Comparison of ENCODE assay signal across 28 mouse cellular contexts in genomic region chr9:51032291-51032690, GRCm38 (mm10). TPM values are rescaled to one million over a fixed set of nuclear protein-coding genes. Genes with fewer than 3 reads are reported as not detected.
A peak's percentile ranks its signal among the peaks of the same experiment; 100 is the strongest.
DNase-seq lines count a peak whose midpoint lies in the region; ATAC-seq and TF ChIP-seq lines count a peak whose summit lies in the region.
"Had no signal": no experiment of that assay in that cellular context is flagged by ENCODE, and none has a peak within 500 bp of the region (broad histone marks: within the 10 kb centered on the region; RNA-seq: fewer than 3 reads in every experiment).

No protein-coding gene starts in this region.

- peak overlapping the region; percentile 74 for H3K4me2 ChIP-seq in CH12.LX (ENCODE audit: insufficient read depth, low read depth, poor library complexity, severe bottlenecking)
- H3K4me2 ChIP-seq: embryonic facial prominence, embryonic 12.5 days; forebrain, embryonic 13.5 days; forebrain, embryonic 15.5 days had no signal

- peak overlapping the region; percentile 19 for H3K9ac ChIP-seq in CH12.LX (ENCODE audit: insufficient read depth, low read depth)
- H3K9ac ChIP-seq: embryonic facial prominence, embryonic 12.5 days; forebrain, embryonic 13.5 days; forebrain, embryonic 15.5 days had no signal

- H3K36me3 ChIP-seq in CH12.LX (replicated peaks in 1 of 2; ENCODE audit: control insufficient read depth in 1 of 2, insufficient read depth in 1 of 2, low read length in 1 of 2) = no peaks in the 10 kb centered on the region
- no peaks in the 10 kb centered on the region for H3K36me3 ChIP-seq in small intestine, adult 2 months (ENCODE audit: control insufficient read depth, insufficient read depth, low read length)
- H3K36me3 ChIP-seq: embryonic facial prominence, embryonic 10.5 days; embryonic facial prominence, embryonic 12.5 days; forebrain, embryonic 15.5 days had no signal

- H3K9me3 ChIP-seq in CH12.LX (replicated peaks; ENCODE audit: low read length) = no peaks in the 10 kb centered on the region
- H3K9me3 ChIP-seq: embryonic facial prominence, embryonic 10.5 days; embryonic facial prominence, embryonic 12.5 days; forebrain, embryonic 13.5 days; forebrain, embryonic 15.5 days had no signal

- H3K79me2 ChIP-seq in CH12.LX (replicated peaks; ENCODE audit: control insufficient read depth, extremely low read depth, insufficient read depth, poor library complexity, severe bottlenecking) = no peaks in the 10 kb centered on the region

- H3K4me3 ChIP-seq in CH12.LX (replicated peaks in 1 of 3; ENCODE audit: low read depth in 2 of 3, low read length in 2 of 3, poor library complexity in 1 of 3) = no peak overlapping the region
- no peak overlapping the region for H3K4me3 ChIP-seq in small intestine, adult 2 months (ENCODE audit: low read depth, low read length)
- H3K4me3 ChIP-seq: embryonic facial prominence, embryonic 10.5 days; embryonic facial prominence, embryonic 12.5 days; forebrain, embryonic 13.5 days; forebrain, embryonic 15.5 days had no signal

- TF ChIP-seq POLR2A in CH12.LX (IDR thresholded peaks at IDR 0.05; ENCODE audit: low read depth, low read length) = no peak
- TF ChIP-seq POLR2A in small intestine, adult 2 months (IDR thresholded peaks at IDR 0.05; ENCODE audit: low read depth, low read length) = no peak

- peak; percentile 9 for DNase-seq in CH12.LX (ENCODE audit: extremely low read depth)
- DNase-seq in heart, postnatal 14 days = no peak
- no peak for DNase-seq in testis, postnatal 14 days (ENCODE audit: low spot score)
- no peak for DNase-seq in right cerebral cortex, postnatal 10 days (ENCODE audit: low spot score in 2 of 2)
- DNase-seq: adrenal gland, adult 2 months; adrenal gland, postnatal 10 days; adrenal gland, postnatal 25 days; B cell, adult 2 months; cerebellum, adult 11 months; cerebellum, adult 18-20 months; cerebellum, adult 8-10 months; cerebellum, adult 9-11 months; cerebellum, postnatal 14 days; cerebellum, postnatal 36 days had no signal

- intact Hi-C loops in heart, postnatal 14 days (cut with DNase I) = no loop called here

- ATAC-seq in granulocyte monocyte progenitor cell, adult 5-6 weeks (replicated peaks; ENCODE audit: poor library complexity, severe bottlenecking) = peak; percentile 84
- peak; percentile 80 for ATAC-seq in megakaryocyte progenitor cell, adult 5-6 weeks (replicated peaks; ENCODE audit: poor library complexity)
- ATAC-seq: forebrain, embryonic 13.5 days; forebrain, embryonic 15.5 days had no signal

- peak overlapping the region; percentile 74 for H3K27ac ChIP-seq in CH12.LX (ENCODE audit: insufficient read depth, low read depth)
- H3K27ac ChIP-seq in small intestine, adult 2 months (ENCODE audit: insufficient read depth, low read depth, low read length) = 0 out of 2 replicates have a peak overlapping the region, but pooled peaks have one; percentile 30
- H3K27ac ChIP-seq: embryonic facial prominence, embryonic 10.5 days; embryonic facial prominence, embryonic 12.5 days; forebrain, embryonic 13.5 days; forebrain, embryonic 15.5 days had no signal

- H3K4me1 ChIP-seq in CH12.LX (ENCODE audit: control insufficient read depth in 1 of 2, insufficient read depth in 2 of 2) = peaks cover 13 to 52% of the 10 kb centered on the region in 2 experiments; a peak in 3 of 4 replicates
- no peaks in the 10 kb centered on the region for H3K4me1 ChIP-seq in small intestine, adult 2 months (ENCODE audit: control insufficient read depth, insufficient read depth, insufficient read length, low read length)
- H3K4me1 ChIP-seq: embryonic facial prominence, embryonic 12.5 days; forebrain, embryonic 13.5 days; forebrain, embryonic 15.5 days had no signal

- no peaks in the 10 kb centered on the region for H3K27me3 ChIP-seq in CH12.LX (replicated peaks)
- no peaks in the 10 kb centered on the region for H3K27me3 ChIP-seq in small intestine, adult 2 months (ENCODE audit: control insufficient read depth, insufficient read depth, low read length)
- H3K27me3 ChIP-seq: embryonic facial prominence, embryonic 12.5 days; forebrain, embryonic 13.5 days; forebrain, embryonic 15.5 days had no signal

- no peak for TF ChIP-seq RAD21 in CH12.LX (IDR thresholded peaks at IDR 0.05; ENCODE audit: low read depth, low read length)

- in situ Hi-C loops in CH12.LX (cut with MboI; ENCODE audit: low pct_ligation_motif_present, low pct_unique_long_range_greater_than_20kb, low sequenced_read_pairs) = no loop called here

- dilution Hi-C loops in CH12.LX (cut with MboI; ENCODE audit: extremely low pct_ligation_motif_present, extremely low pct_unique_long_range_greater_than_20kb, low sequenced_read_pairs) = no loop called here

- 67% methylated on average over 8 of the region's 8 CpGs for WGBS in small intestine, adult 2 months

- no peak for TF ChIP-seq EP300 in CH12.LX (IDR thresholded peaks at IDR 0.05; ENCODE audit: low read length)

- TF ChIP-seq CTCF in CH12.LX (conservative IDR thresholded peaks at IDR 0.05 in 1 of 2, IDR thresholded peaks at IDR 0.05 in 1 of 2; ENCODE audit: low read depth in 2 of 2, low read length in 2 of 2) = no peak
- TF ChIP-seq CTCF in small intestine, adult 2 months (IDR thresholded peaks at IDR 0.05; ENCODE audit: extremely low read depth, insufficient read length, insufficient replicate concordance, low read depth, low read length) = no peak

TF ChIP-seq in CH12.LX, 34 proteins besides CTCF, POLR2A, EP300 and RAD21:
- TF ChIP-seq KAT2A (IDR thresholded peaks at IDR 0.05; ENCODE audit: insufficient replicate concordance, low read length) (no peak), MAFK (IDR thresholded peaks at IDR 0.05; ENCODE audit: insufficient replicate concordance, low read length) (no peak), PAX5 (IDR thresholded peaks at IDR 0.05; ENCODE audit: low read length) (no peak), TBP (conservative IDR thresholded peaks at IDR 0.05; ENCODE audit: low read depth, low read length) (no peak), SMC3 (IDR thresholded peaks at IDR 0.05; ENCODE audit: low read depth, low read length) (no peak), USF1 (IDR thresholded peaks at IDR 0.05; ENCODE audit: low read depth, low read length) (no peak), UBTF (IDR thresholded peaks at IDR 0.05; ENCODE audit: low read depth, low read length) (no peak), JUN (IDR thresholded peaks at IDR 0.05; ENCODE audit: insufficient read depth, low read depth, low read length) (no peak), ETS1 (conservative IDR thresholded peaks at IDR 0.05; ENCODE audit: low read depth, low read length) (no peak), ZMIZ1 (IDR thresholded peaks at IDR 0.05; ENCODE audit: low read depth, low read length) (no peak), MAX (IDR thresholded peaks at IDR 0.05; ENCODE audit: low read length) (no peak), MYC (IDR thresholded peaks at IDR 0.05; ENCODE audit: low read depth, low read length) (no peak)
TF ChIP-seq in CH12.LX: peak in this region for 0.

RNA-seq across cellular contexts. Expression of gene Sik2, which starts 23.4 kb away (rescaled TPM):
- total RNA-seq in CH12.LX (2012; rRNA removed) (7.3 and 8.2 TPM in 2 replicates), CH12.LX (2014; rRNA removed) (1.9 and 2.0 TPM in 2 replicates)
- polyA plus RNA-seq in CH12.LX (2012; ENCODE audit: insufficient read length, low read depth) = 4.4 and 6.0 TPM in 2 replicates
- 42.5 and 55.4 TPM in 2 replicates for total RNA-seq in granulocyte monocyte progenitor cell, adult 5-6 weeks (2014; fragmentation: Nextera tagmentation)
- total RNA-seq in granulocyte monocyte progenitor cell, adult 5-6 weeks (2017) = 15.5 and 17.5 TPM in 2 replicates
- 27.1 and 27.3 TPM in 2 replicates for total RNA-seq in megakaryocyte progenitor cell, adult 5-6 weeks (2015)
- total RNA-seq in megakaryocyte progenitor cell, adult 5-6 weeks (2017) = 12.3 and 19.8 TPM in 2 replicates
- polyA plus RNA-seq in small intestine, adult 2 months (2012; rRNA removed) = 8.7 and 9.9 TPM in 2 replicates
- 10 to 100 TPM; 25.5 to 29.9 TPM for total RNA-seq in heart, postnatal 14 days (2021)

RNA-seq across cellular contexts. Expression of gene Btg4, which starts 28.4 kb away (rescaled TPM):
- not detected in 2 replicates for total RNA-seq in CH12.LX (2012; rRNA removed)
- not detected in 2 replicates for total RNA-seq in CH12.LX (2014; rRNA removed)
- polyA plus RNA-seq in CH12.LX (2012; ENCODE audit: insufficient read length, low read depth) = not detected in 2 replicates
- not detected in 2 replicates for total RNA-seq in granulocyte monocyte progenitor cell, adult 5-6 weeks (2014; fragmentation: Nextera tagmentation)
- total RNA-seq in granulocyte monocyte progenitor cell, adult 5-6 weeks (2017) = not detected in 2 replicates
- 0.10 TPM in 1 of 2 replicates, not detected in the other for total RNA-seq in megakaryocyte progenitor cell, adult 5-6 weeks (2015)
- not detected in 2 replicates for total RNA-seq in megakaryocyte progenitor cell, adult 5-6 weeks (2017)
- polyA plus RNA-seq in small intestine, adult 2 months (2012; rRNA removed) = not detected in 2 replicates
- total RNA-seq in heart, postnatal 14 days (2021) = not detected
- total RNA-seq: adrenal gland, adult 2 months; adrenal gland, postnatal 10 days; adrenal gland, postnatal 25 days; adrenal gland, postnatal 4 days; ES-E14; MEL had no signal
- polyA plus RNA-seq: adrenal gland, adult 2 months; brain, embryonic 14.5 days; CD4-positive, CD25-positive, alpha-beta regulatory T cell, adult 4 months; cortical plate, adult 2 months; embryonic facial prominence, embryonic 10.5 days; embryonic facial prominence, embryonic 12.5 days; forebrain, embryonic 11.5 days; forebrain, embryonic 13.5 days; forebrain, embryonic 15.5 days had no signal

RNA-seq across cellular contexts. Expression of gene Layn, which starts 44.6 kb away (rescaled TPM):
- total RNA-seq in CH12.LX (2012; rRNA removed) = not detected in 2 replicates
- total RNA-seq in CH12.LX (2014; rRNA removed) = not detected in 2 replicates
- not detected in 2 replicates for polyA plus RNA-seq in CH12.LX (2012; ENCODE audit: insufficient read length, low read depth)
- total RNA-seq in granulocyte monocyte progenitor cell, adult 5-6 weeks (2014; fragmentation: Nextera tagmentation) = 5.2 and 12.4 TPM in 2 replicates
- total RNA-seq in granulocyte monocyte progenitor cell, adult 5-6 weeks (2017) = 17.6 and 35.0 TPM in 2 replicates
- total RNA-seq in megakaryocyte progenitor cell, adult 5-6 weeks (2015) = 7.5 and 9.9 TPM in 2 replicates
- 38.0 and 41.9 TPM in 2 replicates for total RNA-seq in megakaryocyte progenitor cell, adult 5-6 weeks (2017)
- 0.15 and 0.22 TPM in 2 replicates for polyA plus RNA-seq in small intestine, adult 2 months (2012; rRNA removed)
- total RNA-seq in heart, postnatal 14 days (2021) = 1 to 10 TPM; 8.8 to 9.7 TPM
- total RNA-seq: MEL had no signal
- polyA plus RNA-seq: CD4-positive, CD25-positive, alpha-beta regulatory T cell, adult 4 months had no signal

Comparison
In these comparisons a context has a peak if more than half of its experiments do, and no peak if none do; other contexts are left out.
1. RNA of gene Layn, which starts 44.6 kb away (total RNA-seq): 7.5 to 41.9 TPM in megakaryocyte progenitor cell, adult 5-6 weeks, 5.2 to 35.0 TPM in granulocyte monocyte progenitor cell, adult 5-6 weeks and 8.8 to 9.7 TPM in heart, postnatal 14 days; not detected in CH12.LX; every median in the first group is over 4 times any median in the second.